Mouse (Mus musculus): ENCODE measurements at regions not wholly inside any gene's neighbourhood (a gene's known extent, or its start where the extent isn't known, plus 50 kb on each side); places are given as distances from the start of the nearest gene placed in this dataset.

DNA sequence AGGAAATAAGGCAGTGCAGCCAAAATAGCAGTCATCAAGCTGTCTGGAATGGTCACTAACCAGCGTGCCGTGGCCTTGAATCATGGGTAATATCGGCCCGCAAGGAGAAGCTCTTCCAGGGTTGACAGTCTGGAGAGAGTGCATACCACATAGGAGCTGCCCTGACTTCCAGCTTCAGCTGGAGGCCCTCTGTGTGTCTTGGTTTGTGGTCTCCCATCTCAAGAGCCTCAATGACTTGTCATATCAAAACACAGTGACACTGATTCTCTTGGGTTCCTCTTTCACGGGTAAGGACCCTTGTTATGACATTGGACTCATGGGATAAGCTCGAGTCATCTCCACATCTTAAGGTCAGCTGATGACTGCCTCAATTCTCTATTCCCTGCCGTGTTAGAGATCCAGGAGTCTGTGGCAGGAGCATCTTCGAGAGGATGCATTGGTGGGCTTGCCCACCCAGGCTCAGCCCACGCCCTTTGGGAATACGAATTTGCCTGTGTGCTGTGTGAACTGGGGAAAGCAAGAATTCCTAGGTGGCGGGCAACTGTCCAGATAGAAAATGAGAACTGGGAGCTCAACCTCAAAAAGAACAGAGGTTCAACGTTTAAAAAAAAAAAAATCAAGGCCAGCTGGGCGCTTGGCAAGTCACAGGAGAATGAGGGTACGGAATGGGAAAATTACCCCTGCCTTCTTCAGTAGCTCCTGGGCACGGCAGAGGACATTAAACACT is 141.4 kb upstream of the Ado start:
- no peak for ATAC-seq (replicated peaks; ENCODE audit: low FRiP score, low TSS enrichment, poor library complexity, severe bottlenecking)

DNA sequence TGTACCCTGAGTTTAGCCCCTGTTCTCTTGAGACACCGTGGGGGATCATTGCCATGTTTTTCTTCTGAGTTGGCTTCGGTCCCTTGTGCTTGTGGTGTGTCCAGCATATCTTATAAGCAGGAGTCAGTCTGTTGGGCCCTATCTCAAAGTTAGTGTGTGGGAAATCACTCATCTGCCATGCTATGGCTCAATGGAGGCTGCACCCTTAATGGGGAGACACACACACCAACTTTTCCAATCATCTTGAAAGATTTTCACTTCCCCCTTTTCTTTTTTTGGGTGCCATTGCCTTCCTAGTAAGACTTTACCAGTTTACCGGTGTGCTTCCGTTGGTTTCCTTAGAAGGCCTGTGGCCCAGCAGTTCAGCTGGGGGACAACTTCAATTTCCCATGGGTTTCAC is 130.6 kb upstream of the Ado start:
- ATAC-seq (replicated peaks; ENCODE audit: low FRiP score, low TSS enrichment, poor library complexity, severe bottlenecking) = no peak

DNA sequence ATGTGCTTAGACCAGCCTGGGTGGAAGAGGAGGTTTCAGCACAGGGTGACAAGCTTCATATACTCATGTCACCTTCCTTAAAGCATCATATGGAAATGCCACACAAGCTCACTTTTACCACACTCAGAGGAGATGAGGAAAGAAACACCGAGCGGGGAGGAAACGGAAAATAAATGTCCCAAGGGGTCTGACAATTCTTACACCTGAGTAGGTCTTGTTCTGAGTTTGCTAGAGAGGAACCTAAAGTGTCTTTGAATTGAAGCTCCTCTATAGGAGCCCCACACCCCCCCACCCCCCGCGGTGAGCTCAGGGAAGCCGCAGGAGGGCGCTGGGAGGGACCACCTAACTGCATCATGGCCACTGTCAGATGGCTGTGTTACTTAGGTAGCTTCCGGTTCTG is 124.7 kb upstream of the Ado start:
- ATAC-seq (replicated peaks; ENCODE audit: low FRiP score, low TSS enrichment, poor library complexity, severe bottlenecking) = no peak

DNA sequence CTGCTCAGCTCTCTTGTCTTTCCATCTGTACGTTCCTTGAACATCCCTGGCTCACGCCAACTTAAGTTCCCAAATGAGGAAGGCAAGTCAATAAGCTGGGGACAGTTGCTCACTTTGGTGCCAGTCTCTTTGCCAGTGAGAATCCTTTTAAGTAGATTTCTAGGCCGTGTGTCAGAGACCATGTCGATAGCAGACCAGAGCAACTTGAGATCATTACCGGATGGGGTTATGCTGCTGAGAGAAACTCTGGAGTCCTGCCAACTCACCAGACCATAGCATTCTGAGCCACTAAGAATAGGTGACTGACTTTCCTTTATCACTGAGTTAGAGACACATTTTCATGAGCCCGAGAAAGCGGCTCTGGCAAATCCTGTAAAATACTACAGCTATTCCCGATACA is 123.5 kb upstream of the Ado start:
- ATAC-seq (replicated peaks; ENCODE audit: low FRiP score, low TSS enrichment, poor library complexity, severe bottlenecking) = no peak

DNA sequence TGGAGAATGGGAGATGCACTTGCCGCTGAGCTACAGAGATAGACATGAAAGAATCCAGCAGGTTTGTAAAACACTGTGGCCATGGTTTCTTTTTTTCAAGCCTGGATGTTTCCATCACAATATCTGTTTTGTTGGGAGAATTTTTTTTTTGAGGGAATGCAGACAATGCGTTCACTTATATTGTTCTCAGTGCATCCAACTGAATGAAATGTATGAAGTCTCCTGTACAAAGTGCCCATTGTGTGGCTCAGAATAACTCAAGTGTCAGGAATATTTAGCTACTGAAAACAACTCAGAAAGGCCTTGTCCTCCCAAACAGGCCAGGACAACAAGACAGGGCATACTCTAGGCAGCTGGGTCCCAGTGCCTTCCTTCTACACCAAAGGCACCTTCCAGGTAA is 120.3 kb upstream of the Ado start:
- no peak for ATAC-seq (replicated peaks; ENCODE audit: low FRiP score, low TSS enrichment, poor library complexity, severe bottlenecking)

DNA sequence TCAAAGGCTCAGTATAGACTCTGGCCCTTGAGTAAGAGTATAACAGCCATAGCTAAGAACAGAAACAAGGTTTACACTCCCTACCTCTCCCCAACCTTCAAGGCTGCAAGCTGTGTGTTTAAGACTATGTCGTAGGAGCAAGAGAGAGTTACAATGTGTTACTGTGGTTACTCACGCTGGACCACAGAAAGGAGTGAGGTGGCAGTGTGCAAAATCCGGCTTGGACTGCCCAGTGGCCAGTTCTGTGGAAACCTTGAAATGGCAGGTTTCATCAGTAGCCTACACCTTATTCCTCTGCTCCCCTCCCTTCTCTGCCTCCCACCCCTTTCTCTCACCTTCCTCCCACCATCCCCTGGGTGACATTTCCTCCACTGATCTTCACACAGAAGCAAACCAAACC is 114.3 kb upstream of the Ado start:
- ATAC-seq (replicated peaks; ENCODE audit: low FRiP score, low TSS enrichment, poor library complexity, severe bottlenecking) = no peak

DNA sequence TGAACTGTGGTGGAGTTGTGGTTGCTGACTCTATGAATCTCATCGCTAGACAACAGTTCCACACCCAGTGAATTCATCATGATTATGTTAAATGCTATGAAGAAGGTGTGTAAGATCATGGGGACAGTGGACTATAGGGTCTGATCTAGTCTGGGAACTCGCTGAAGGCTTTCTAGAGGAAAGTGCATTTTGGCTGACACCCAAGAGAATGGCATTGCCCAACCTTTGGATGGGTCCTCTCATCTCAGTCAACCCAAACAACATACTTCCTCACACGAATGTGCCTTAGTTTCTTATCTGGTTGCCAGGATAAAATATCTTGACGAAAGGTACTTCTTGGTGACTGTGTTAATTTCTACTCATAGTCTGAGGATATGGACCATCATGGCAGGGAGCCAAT is 112.9 kb upstream of the Ado start:
- ATAC-seq (replicated peaks; ENCODE audit: low FRiP score, low TSS enrichment, poor library complexity, severe bottlenecking) = no peak

DNA sequence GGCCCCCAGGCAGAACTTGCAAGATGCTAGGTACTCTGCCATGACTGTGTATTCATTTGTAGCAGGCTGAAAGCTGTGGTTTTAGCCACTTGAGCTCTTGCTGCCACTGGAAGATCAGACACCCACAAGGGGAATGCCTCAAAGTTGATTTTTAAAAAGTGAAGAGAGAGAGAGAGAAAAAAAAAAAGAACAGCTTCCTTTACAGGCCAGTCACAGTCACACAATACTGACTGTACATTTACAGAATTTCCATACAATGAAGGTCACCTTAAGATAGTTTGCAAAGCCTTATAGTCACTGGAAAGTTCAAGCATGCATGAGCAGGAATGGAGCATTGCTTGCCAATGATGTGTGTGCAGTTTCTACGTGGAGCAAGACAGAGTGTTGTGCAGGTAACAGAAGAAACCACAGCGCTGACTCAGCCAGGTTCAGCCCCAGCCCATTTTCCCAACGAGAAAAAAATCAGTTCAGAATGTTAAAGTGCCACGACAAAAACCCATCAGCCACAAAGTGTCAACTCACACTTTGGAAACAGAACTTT is 109.3 kb upstream of the Ado start:
- ATAC-seq (replicated peaks; ENCODE audit: low FRiP score, low TSS enrichment, poor library complexity, severe bottlenecking) = no peak

DNA sequence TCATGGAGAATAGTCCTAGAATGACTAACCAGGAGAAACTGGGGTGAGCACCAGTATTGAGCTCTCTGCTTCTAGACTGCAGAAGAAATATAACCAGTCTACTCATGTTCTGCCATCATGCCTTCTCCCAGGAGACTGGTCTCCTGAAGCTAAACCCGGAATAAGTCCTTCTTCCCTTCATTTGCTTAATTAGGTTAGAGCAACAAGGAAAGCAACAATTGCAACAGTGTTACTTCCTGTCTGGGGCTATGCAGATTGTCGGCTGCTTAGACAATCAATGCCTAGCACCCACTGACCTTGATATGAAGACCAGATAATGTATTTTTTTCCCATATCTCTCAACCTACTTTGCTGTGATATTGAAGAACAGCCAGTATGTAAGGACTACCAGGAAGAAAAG is 108.5 kb upstream of the Ado start:
- ATAC-seq (replicated peaks; ENCODE audit: low FRiP score, low TSS enrichment, poor library complexity, severe bottlenecking) = no peak

DNA sequence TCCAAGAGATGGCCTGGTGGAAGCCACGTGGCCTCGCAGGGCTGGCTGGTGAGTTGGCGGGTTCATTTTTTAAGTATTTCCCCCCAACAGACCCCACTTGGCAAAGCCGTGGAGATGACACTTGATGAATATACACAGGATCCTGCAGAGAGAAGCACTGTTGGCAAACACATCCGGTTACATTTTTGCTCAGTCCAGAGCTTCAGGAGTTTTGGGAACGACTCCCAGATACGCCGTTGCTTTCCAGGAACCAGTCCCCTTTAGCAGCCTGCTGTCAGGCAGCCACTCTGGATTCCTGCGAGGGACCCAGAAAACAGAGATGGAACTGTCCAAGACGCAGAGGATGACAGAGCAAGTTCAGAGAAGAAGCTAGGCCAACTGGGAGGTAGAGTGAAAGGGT is 105.8 kb upstream of the Ado start:
- ATAC-seq (replicated peaks; ENCODE audit: low FRiP score, low TSS enrichment, poor library complexity, severe bottlenecking) = no peak

DNA sequence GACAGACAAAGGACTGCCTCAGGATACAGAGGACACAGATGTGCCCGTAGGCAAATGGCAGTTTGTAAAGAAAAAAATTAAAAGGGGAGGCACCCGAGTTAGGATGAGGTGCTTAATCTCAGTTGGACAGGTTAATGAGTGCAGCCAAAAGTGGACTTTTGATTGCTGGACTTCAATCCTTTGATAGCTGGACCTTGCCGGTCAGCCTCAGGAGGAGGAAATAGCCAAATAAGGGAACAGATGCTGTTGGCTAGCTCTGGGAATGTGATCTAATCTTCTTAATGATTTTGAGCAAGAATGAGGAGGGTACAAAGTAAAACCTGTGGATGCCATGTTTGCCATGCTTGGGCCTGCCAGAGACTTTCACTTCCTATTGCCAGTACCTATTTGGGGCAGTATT is 103.5 kb upstream of the Ado start:
- no peak for ATAC-seq (replicated peaks; ENCODE audit: low FRiP score, low TSS enrichment, poor library complexity, severe bottlenecking)

DNA sequence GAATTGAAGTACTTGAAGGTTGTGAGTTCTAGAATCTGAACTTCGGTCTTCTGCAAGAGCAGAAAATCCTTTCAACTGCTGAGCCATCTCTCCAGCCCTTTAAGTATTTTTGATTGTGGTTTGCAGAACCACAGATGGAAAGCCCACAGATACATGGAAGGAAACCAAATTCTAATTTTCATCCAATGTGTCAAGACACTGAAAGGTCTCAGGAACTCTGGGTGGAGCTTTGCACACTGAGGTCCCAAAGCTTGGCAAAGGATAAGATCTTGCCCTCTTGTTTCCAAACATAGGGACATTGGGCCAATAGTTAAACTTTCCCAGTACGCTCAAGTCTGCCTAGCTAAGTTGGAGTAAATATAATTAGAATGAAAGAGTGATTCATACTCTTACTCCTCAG is 102.6 kb upstream of the Ado start:
- ATAC-seq (replicated peaks; ENCODE audit: low FRiP score, low TSS enrichment, poor library complexity, severe bottlenecking) = no peak

DNA sequence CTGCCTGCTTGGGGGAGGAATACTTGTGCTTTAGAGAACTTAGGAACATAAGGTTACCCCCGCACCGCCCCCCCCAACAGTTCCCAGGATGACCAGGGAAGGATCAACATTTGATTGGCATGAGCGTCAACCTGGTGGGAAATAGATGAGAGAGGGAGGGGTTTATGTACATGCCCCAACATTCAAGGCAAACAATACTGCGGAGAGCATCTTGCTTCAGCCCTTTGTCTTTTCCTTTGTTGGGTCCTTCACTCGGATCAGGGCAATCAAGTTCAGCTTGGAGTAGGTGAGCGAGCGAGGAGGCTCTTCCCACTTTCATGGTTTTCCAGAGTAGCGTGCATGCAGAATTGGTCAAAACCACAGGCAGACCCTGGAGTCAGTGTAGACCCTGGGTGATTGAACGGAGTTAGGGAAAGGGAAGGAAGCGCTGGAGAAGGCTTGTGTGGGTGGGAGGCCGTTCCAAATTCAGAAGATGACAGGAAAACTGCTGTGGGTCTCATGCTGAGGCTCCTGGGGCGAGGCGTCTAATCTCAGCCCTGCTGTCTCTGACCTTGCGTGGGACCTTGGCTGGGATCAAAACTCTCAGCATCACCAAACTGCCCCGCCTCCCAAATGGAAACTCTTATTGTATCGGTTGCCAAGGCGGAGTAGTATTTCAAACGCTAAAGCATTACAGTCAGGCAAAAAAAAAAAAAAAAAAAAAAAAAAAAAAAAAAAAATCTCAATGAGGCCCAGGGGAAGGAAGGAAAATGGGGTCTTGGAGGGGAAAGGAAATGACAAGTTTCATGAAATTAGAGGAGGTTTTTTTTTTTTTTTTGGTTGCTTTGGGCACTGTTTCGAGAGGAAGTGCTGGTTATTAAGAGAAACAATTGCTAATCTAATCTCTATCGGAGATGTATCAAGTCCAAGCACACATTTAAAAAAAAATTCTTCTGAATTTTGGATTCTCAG is 99.3 kb upstream of the Ado start:
- no peak for ATAC-seq (replicated peaks; ENCODE audit: low FRiP score, low TSS enrichment, poor library complexity, severe bottlenecking)

DNA sequence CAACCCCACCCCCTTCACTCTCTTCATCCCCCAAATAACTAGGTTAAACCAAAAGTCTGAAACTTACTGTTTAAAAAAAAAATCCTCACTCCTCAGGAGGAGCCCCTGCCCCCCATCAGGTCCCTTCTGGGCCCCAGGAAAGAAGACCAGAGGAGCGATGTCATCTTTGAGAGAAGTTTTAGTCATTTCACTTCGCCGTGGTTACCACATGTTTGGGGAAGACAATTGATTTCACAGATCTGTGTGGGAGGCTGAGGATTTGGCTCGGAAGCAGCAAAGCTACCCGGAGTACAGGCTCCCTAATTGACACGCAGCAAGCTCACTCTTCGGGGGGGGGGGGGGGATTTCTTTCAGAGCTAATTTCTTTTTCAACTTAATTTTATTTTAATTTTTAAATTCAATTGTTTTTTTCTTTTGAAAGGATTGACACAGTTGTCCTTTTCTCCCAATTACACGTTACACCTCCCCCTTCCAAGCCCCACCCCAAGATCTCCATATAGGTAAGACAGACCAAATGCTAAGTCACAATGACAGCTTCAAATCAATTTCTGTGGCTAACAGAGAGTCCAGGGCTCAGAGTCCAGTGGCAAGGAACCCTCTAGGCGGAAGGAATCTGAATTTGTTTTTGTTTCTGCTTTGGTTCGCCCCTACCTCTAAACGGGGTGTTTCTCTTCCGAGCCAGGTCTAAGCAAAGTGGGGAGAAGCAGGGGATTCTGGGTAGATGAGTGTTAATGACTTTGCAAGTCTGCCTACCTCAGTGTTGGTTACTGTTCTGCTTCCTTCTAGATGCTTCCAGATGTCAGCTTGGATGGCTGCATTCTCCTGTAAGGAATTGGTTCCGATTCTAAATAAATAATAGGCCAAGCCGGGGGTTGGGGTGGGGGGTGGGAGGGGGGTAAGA is 98.2 kb upstream of the Ado start:
- ATAC-seq (replicated peaks; ENCODE audit: low FRiP score, low TSS enrichment, poor library complexity, severe bottlenecking) = peak; percentile 85

DNA sequence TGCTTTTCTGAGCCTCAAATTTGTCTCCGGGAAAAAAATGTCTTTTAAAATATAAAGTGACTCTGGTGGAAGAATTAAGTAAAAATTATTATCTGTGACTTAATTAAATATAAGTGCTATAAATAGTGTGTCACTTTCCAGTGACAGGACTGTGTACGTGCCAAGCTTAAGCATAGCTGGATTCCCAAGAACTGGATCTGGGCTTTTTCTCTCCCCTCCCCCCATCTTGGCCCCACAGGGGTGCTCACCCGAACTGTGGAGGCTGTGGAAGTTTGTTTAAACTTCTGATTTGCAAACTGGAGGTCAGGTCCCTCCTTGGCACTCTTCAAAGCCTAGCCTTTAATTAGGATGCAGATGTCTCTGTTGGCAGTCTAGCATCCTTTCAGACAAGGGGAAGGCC is 97.1 kb upstream of the Ado start:
- ATAC-seq (replicated peaks; ENCODE audit: low FRiP score, low TSS enrichment, poor library complexity, severe bottlenecking) = no peak

DNA sequence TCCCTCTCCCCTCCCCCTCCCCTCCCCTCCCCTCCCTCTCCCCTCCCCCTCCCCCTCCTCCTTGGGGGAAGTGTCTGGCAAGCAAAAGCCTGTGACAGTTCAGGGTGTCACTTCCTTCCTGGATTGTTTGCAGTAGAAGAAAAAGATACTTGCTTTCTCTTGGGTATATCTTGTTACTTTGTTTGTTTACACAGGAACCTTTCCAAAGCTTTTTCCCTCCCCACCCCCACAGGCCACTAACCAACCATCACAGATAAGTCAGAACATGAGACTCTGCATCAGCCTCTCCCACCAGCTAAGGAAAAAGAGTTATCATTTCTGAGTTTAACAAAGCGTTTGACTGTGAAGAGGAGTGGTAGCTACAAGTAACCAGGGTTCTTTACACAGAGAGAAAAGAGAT is 95.5 kb upstream of the Ado start:
- no peak for ATAC-seq (replicated peaks; ENCODE audit: low FRiP score, low TSS enrichment, poor library complexity, severe bottlenecking)

DNA sequence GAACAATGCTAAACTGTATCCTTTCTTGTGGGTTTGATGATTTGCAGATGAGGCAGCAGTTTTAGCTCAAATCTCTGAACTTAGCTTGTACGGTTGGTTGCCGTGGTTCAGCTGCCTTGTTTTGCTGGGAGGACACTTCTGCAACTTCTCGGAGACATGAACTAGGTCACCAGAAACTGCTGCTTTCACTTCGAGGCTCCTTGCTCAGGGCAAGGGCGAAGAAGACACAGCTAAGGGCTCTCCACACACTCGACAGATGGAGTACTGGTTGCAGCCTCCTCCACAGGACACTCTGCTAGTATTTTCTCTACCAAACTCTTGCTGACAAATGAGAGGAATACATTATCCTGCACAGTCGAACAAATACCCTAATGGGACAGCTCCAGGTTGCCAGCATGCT is 94.9 kb upstream of the Ado start:
- ATAC-seq (replicated peaks; ENCODE audit: low FRiP score, low TSS enrichment, poor library complexity, severe bottlenecking) = no peak

DNA sequence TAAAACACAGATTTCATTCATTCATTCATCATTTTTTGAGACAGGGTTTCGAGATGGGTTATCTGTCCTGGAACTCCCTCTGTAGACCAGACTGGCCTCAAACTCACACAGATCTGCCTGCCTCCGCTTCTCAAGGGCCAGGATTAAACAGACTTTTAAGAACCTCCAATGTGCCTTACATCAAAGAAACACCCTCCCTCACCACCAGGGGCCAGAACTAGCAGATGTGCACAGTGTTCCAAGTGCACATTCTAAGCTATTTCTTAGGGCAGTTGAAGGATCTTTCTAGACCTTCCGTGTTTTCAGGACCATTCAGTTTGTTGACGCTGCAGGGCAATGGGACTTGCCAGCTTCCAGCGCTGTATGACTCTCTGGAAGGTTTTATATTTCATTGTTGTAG is 88.6 kb upstream of the Ado start:
- peak; percentile 66 for ATAC-seq (replicated peaks; ENCODE audit: low FRiP score, low TSS enrichment, poor library complexity, severe bottlenecking)

DNA sequence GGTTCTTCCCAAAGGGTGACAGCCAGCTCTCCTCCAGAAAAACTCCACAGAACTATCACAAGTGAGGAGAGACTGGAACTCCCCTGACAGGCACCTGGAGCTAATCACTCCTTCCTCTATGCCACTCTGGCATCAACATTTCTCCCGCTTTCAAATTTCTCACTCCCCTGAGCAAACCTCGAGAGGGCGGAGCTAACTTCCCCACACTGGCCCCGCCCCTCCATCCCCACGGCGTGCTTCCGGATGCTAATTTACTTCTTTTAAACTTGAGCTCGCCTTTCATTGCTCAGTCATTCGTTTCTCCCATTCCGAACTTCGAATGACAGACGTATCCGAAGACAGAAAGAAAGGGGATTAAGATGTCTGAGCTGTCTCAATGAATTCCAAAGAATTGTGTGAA is 87.8 kb upstream of the Ado start:
- ATAC-seq (replicated peaks; ENCODE audit: low FRiP score, low TSS enrichment, poor library complexity, severe bottlenecking) = peak; percentile 81

DNA sequence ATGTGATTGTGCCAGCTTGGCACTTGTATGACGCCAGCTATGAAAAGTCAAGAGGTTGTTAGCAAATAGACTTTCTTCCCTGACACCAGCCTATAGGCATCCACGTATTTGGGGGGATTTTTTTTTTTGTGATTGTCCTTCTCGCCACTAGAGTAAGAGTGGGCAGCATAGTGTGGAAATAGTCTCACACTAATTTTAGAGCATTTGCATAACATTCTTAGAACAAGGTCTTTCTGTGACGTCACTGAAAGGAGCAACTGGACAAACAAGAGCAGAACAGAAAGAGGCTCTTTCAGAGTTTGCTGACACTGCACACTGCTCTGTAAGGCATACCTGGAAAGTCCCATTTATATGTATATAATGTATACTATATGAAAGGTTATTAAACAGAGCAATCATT is 86.0 kb upstream of the Ado start:
- ATAC-seq (replicated peaks; ENCODE audit: low FRiP score, low TSS enrichment, poor library complexity, severe bottlenecking) = no peak

All from megakaryocyte-erythroid progenitor cell, adult 5-6 weeks (primary cell).